Comparison of ENCODE assay signal across 8 mouse cellular contexts in genomic region chr17:25222504-25222940, GRCm38 (mm10). TPM values are rescaled to one million over a fixed set of nuclear protein-coding genes. Genes with fewer than 3 reads are reported as not detected.
DNase-seq lines count a peak whose midpoint lies in the region; ATAC-seq and TF ChIP-seq lines count a peak whose summit lies in the region.
"Not testable (repeated sequence)": the region's sequence is repeated elsewhere in the genome, so short reads cannot be mapped to it uniquely, and the experiment has no call there.

No protein-coding gene starts in this region.

- H3K9me3 ChIP-seq in CH12.LX (replicated peaks; ENCODE audit: low read length); erythroblast, embryonic 14.5 days (ENCODE audit: control insufficient read depth, low read length); heart, embryonic 16.5 days (replicated peaks; ENCODE audit: control insufficient read depth, low read length); kidney, embryonic 16.5 days (ENCODE audit: low read length); neural tube, embryonic 13.5 days: not testable (repeated sequence)

- in situ Hi-C loops in CH12.LX (cut with MboI; ENCODE audit: low pct_ligation_motif_present, low pct_unique_long_range_greater_than_20kb, low sequenced_read_pairs) = not testable (repeated sequence)

- dilution Hi-C loops in CH12.LX (cut with MboI; ENCODE audit: extremely low pct_ligation_motif_present, extremely low pct_unique_long_range_greater_than_20kb, low sequenced_read_pairs) = not testable (repeated sequence)

- H3K27ac ChIP-seq in CH12.LX (ENCODE audit: insufficient read depth, low read depth) = peak overlapping the region; percentile 94
- peak overlapping the region; percentile 65 for H3K27ac ChIP-seq in heart, embryonic 16.5 days (ENCODE audit: low read length)
- H3K27ac ChIP-seq in kidney, embryonic 16.5 days (ENCODE audit: low read length); neural tube, embryonic 13.5 days (replicated peaks): not testable (repeated sequence)

- 20% methylated on average over 9 of the region's 28 CpGs for WGBS in heart, embryonic 16.5 days
- 17% methylated on average over 14 of the region's 28 CpGs for WGBS in kidney, embryonic 16.5 days
- WGBS in lung, adult 2 months = 29% methylated on average over 17 of the region's 28 CpGs
- WGBS in neural tube, embryonic 13.5 days = 11% methylated on average over 17 of the region's 28 CpGs

- TF ChIP-seq EP300 in CH12.LX (IDR thresholded peaks at IDR 0.05; ENCODE audit: low read length) = peak; percentile 39; the same call in 1 of the 2 replicates

- peak overlapping the region; percentile 61 to 71 (median 61) for H3K4me3 ChIP-seq in CH12.LX (replicated peaks in 1 of 3; ENCODE audit: low read depth in 2 of 3, low read length in 2 of 3, poor library complexity in 1 of 3)
- H3K4me3 ChIP-seq in erythroblast, embryonic 14.5 days (replicated peaks) = peak overlapping the region; percentile 68
- H3K4me3 ChIP-seq in heart, embryonic 16.5 days (ENCODE audit: low read length) = peak overlapping the region; percentile 55
- peak overlapping the region; percentile 52 for H3K4me3 ChIP-seq in kidney, embryonic 16.5 days (ENCODE audit: low read length)
- H3K4me3 ChIP-seq in lung, adult 2 months (replicated peaks; ENCODE audit: extremely low read depth, low read depth, low read length) = not testable (repeated sequence)
- peak overlapping the region; percentile 36 for H3K4me3 ChIP-seq in neural tube, embryonic 13.5 days

- TF ChIP-seq POLR2A in CH12.LX (IDR thresholded peaks at IDR 0.05; ENCODE audit: low read depth, low read length); lung, adult 2 months (IDR thresholded peaks at IDR 0.05; ENCODE audit: borderline replicate concordance, extremely low read depth, low read depth, low read length): not testable (repeated sequence)

- TF ChIP-seq CTCF in CH12.LX (conservative IDR thresholded peaks at IDR 0.05 in 1 of 2, IDR thresholded peaks at IDR 0.05 in 1 of 2; ENCODE audit: low read depth in 2 of 2, low read length in 2 of 2); lung, adult 2 months (IDR thresholded peaks at IDR 0.05; ENCODE audit: insufficient read depth, low read length): not testable (repeated sequence)

- H3K79me2 ChIP-seq in CH12.LX (replicated peaks; ENCODE audit: control insufficient read depth, extremely low read depth, insufficient read depth, poor library complexity, severe bottlenecking) = peaks cover 11% of the 10 kb centered on the region

- H3K36me3 ChIP-seq in CH12.LX (replicated peaks in 1 of 2; ENCODE audit: control insufficient read depth in 1 of 2, insufficient read depth in 1 of 2, low read length in 1 of 2) = peaks cover 29 to 56% of the 10 kb centered on the region in 2 experiments
- H3K36me3 ChIP-seq in erythroblast, embryonic 14.5 days (ENCODE audit: control insufficient read depth) = peaks cover 50% of the 10 kb centered on the region
- not testable (repeated sequence) for H3K36me3 ChIP-seq in heart, embryonic 16.5 days (ENCODE audit: control insufficient read depth, insufficient read depth)
- H3K36me3 ChIP-seq in kidney, embryonic 16.5 days (ENCODE audit: insufficient read depth, low read length) = peaks cover 14% of the 10 kb centered on the region; the same call in 1 of the 2 replicates
- H3K36me3 ChIP-seq in neural tube, embryonic 13.5 days = peaks cover 45% of the 10 kb centered on the region

- not testable (repeated sequence) for TF ChIP-seq RAD21 in CH12.LX (IDR thresholded peaks at IDR 0.05; ENCODE audit: low read depth, low read length)

- peak overlapping the region; percentile 85 for H3K9ac ChIP-seq in CH12.LX (ENCODE audit: insufficient read depth, low read depth)
- peak overlapping the region; percentile 55; the same call in 1 of the 2 replicates for H3K9ac ChIP-seq in heart, embryonic 16.5 days (ENCODE audit: low read length)
- not testable (repeated sequence) for H3K9ac ChIP-seq in kidney, embryonic 16.5 days (replicated peaks; ENCODE audit: low read length)
- peak overlapping the region; percentile 46; the same call in 1 of the 2 replicates for H3K9ac ChIP-seq in neural tube, embryonic 13.5 days

- ATAC-seq in heart, embryonic 16.5 days (replicated peaks; ENCODE audit: extremely low read depth, insufficient read depth, low FRiP score) = peak; percentile 50; the same call in 1 of the 2 replicates
- peak; percentile 86 for ATAC-seq in kidney, embryonic 16.5 days (ENCODE audit: low FRiP score, low TSS enrichment)
- peak; percentile 88 for ATAC-seq in neural tube, embryonic 13.5 days (ENCODE audit: low read depth)

- not testable (repeated sequence) for H3K27me3 ChIP-seq in CH12.LX (replicated peaks); erythroblast, embryonic 14.5 days (ENCODE audit: control insufficient read depth); heart, embryonic 16.5 days (ENCODE audit: control insufficient read depth, insufficient read depth, low read length); kidney, embryonic 16.5 days (ENCODE audit: insufficient read depth, low read length); neural tube, embryonic 13.5 days

- peaks cover 27 to 63% of the 10 kb centered on the region in 2 experiments for H3K4me1 ChIP-seq in CH12.LX (ENCODE audit: control insufficient read depth in 1 of 2, insufficient read depth in 2 of 2)
- H3K4me1 ChIP-seq in erythroblast, embryonic 14.5 days (ENCODE audit: control insufficient read depth) = peaks cover 67% of the 10 kb centered on the region
- not testable (repeated sequence) for H3K4me1 ChIP-seq in heart, embryonic 16.5 days (ENCODE audit: control insufficient read depth, insufficient read depth, low read length); kidney, embryonic 16.5 days (ENCODE audit: insufficient read depth, low read length)
- peaks cover 11% of the 10 kb centered on the region for H3K4me1 ChIP-seq in lung, adult 2 months (ENCODE audit: control insufficient read depth, insufficient read depth, low read length)
- H3K4me1 ChIP-seq in neural tube, embryonic 13.5 days (replicated peaks) = peaks cover 19% of the 10 kb centered on the region

- peak overlapping the region; percentile 93 for H3K4me2 ChIP-seq in CH12.LX (ENCODE audit: insufficient read depth, low read depth, poor library complexity, severe bottlenecking)
- H3K4me2 ChIP-seq in heart, embryonic 16.5 days (ENCODE audit: low read depth, low read length) = peak overlapping the region; percentile 83
- peak overlapping the region; percentile 79 for H3K4me2 ChIP-seq in kidney, embryonic 16.5 days (replicated peaks; ENCODE audit: low read depth, low read length)
- H3K4me2 ChIP-seq in neural tube, embryonic 13.5 days = peak overlapping the region; percentile 58

- peak; percentile 68 for DNase-seq in CH12.LX (ENCODE audit: extremely low read depth)
- DNase-seq in cerebellum, adult 11 months = peak; percentile 61
- DNase-seq in lung, adult 2 months = peak; percentile 18
- DNase-seq in thymus, postnatal 0 days (ENCODE audit: low spot score) = peak; percentile 77

RNA-seq across cellular contexts. Expression of gene Gnptg, which starts 17.4 kb away (rescaled TPM):
- total RNA-seq in CH12.LX (2012; rRNA removed) (24.0 and 27.0 TPM in 2 replicates), CH12.LX (2014; rRNA removed) (20.7 and 22.1 TPM in 2 replicates)
- 24.5 and 28.0 TPM in 2 replicates for polyA plus RNA-seq in CH12.LX (2012; ENCODE audit: insufficient read length, low read depth)
- 1.3 and 2.1 TPM in 2 replicates for polyA plus RNA-seq in erythroblast, embryonic 14.5 days (2012)
- polyA plus RNA-seq in heart, embryonic 16.5 days (2015; fragmentation: Nextera tagmentation; extraction: Ambion mirVana) = 23.8 and 25.7 TPM in 2 replicates
- polyA plus RNA-seq in kidney, embryonic 16.5 days (2015; fragmentation: Nextera tagmentation; extraction: Ambion mirVana) = 51.2 and 56.6 TPM in 2 replicates
- polyA plus RNA-seq in lung, adult 2 months (2012; rRNA removed) = 46.3 and 55.6 TPM in 2 replicates
- 72.4 and 90.8 TPM in 2 replicates for polyA plus RNA-seq in neural tube, embryonic 13.5 days (2015; fragmentation: Nextera tagmentation; extraction: Ambion mirVana)
- polyA plus RNA-seq in thymus, postnatal 0 days (2015; fragmentation: Nextera tagmentation; extraction: Ambion mirVana) = 60.4 and 61.6 TPM in 2 replicates

RNA-seq across cellular contexts. Expression of gene Tsr3, which starts 17.4 kb away (rescaled TPM):
- total RNA-seq in CH12.LX (2012; rRNA removed) (38.7 and 40.0 TPM in 2 replicates), CH12.LX (2014; rRNA removed) (38.3 and 40.8 TPM in 2 replicates)
- polyA plus RNA-seq in CH12.LX (2012; ENCODE audit: insufficient read length, low read depth) = 42.3 and 52.8 TPM in 2 replicates
- polyA plus RNA-seq in erythroblast, embryonic 14.5 days (2012) = 1.5 and 2.2 TPM in 2 replicates
- 26.9 and 31.0 TPM in 2 replicates for polyA plus RNA-seq in heart, embryonic 16.5 days (2015; fragmentation: Nextera tagmentation; extraction: Ambion mirVana)
- polyA plus RNA-seq in kidney, embryonic 16.5 days (2015; fragmentation: Nextera tagmentation; extraction: Ambion mirVana) = 49.7 and 51.6 TPM in 2 replicates
- 16.9 TPM in 2 replicates for polyA plus RNA-seq in lung, adult 2 months (2012; rRNA removed)
- 62.1 and 62.3 TPM in 2 replicates for polyA plus RNA-seq in neural tube, embryonic 13.5 days (2015; fragmentation: Nextera tagmentation; extraction: Ambion mirVana)
- polyA plus RNA-seq in thymus, postnatal 0 days (2015; fragmentation: Nextera tagmentation; extraction: Ambion mirVana) = 73.5 and 74.0 TPM in 2 replicates

RNA-seq across cellular contexts. Expression of gene Baiap3, which starts 33.6 kb away (rescaled TPM):
- total RNA-seq in CH12.LX (2012; rRNA removed) (0.08 and 0.21 TPM in 2 replicates), CH12.LX (2014; rRNA removed) (not detected in 2 replicates)
- 0.19 and 0.25 TPM in 2 replicates for polyA plus RNA-seq in CH12.LX (2012; ENCODE audit: insufficient read length, low read depth)
- polyA plus RNA-seq in erythroblast, embryonic 14.5 days (2012) = not detected in 2 replicates
- 1.4 and 2.5 TPM in 2 replicates for polyA plus RNA-seq in heart, embryonic 16.5 days (2015; fragmentation: Nextera tagmentation; extraction: Ambion mirVana)
- 2.0 and 2.3 TPM in 2 replicates for polyA plus RNA-seq in kidney, embryonic 16.5 days (2015; fragmentation: Nextera tagmentation; extraction: Ambion mirVana)
- polyA plus RNA-seq in lung, adult 2 months (2012; rRNA removed) = 23.8 and 28.3 TPM in 2 replicates
- 3.7 and 3.8 TPM in 2 replicates for polyA plus RNA-seq in neural tube, embryonic 13.5 days (2015; fragmentation: Nextera tagmentation; extraction: Ambion mirVana)
- polyA plus RNA-seq in thymus, postnatal 0 days (2015; fragmentation: Nextera tagmentation; extraction: Ambion mirVana) = 28.9 and 32.5 TPM in 2 replicates

RNA-seq across cellular contexts. Expression of gene Unkl, which starts 34.3 kb away (rescaled TPM):
- total RNA-seq in CH12.LX (2012; rRNA removed) (11.4 and 12.0 TPM in 2 replicates), CH12.LX (2014; rRNA removed) (14.3 and 14.7 TPM in 2 replicates)
- polyA plus RNA-seq in CH12.LX (2012; ENCODE audit: insufficient read length, low read depth) = 14.6 and 17.2 TPM in 2 replicates
- 5.5 and 5.8 TPM in 2 replicates for polyA plus RNA-seq in erythroblast, embryonic 14.5 days (2012)
- 5.4 and 6.1 TPM in 2 replicates for polyA plus RNA-seq in heart, embryonic 16.5 days (2015; fragmentation: Nextera tagmentation; extraction: Ambion mirVana)
- polyA plus RNA-seq in kidney, embryonic 16.5 days (2015; fragmentation: Nextera tagmentation; extraction: Ambion mirVana) = 10.4 and 10.9 TPM in 2 replicates
- polyA plus RNA-seq in lung, adult 2 months (2012; rRNA removed) = 29.8 and 32.0 TPM in 2 replicates
- polyA plus RNA-seq in neural tube, embryonic 13.5 days (2015; fragmentation: Nextera tagmentation; extraction: Ambion mirVana) = 9.3 and 11.0 TPM in 2 replicates
- polyA plus RNA-seq in thymus, postnatal 0 days (2015; fragmentation: Nextera tagmentation; extraction: Ambion mirVana) = 12.4 and 13.9 TPM in 2 replicates

RNA-seq across cellular contexts. Expression of gene BC003965, which starts 38.2 kb away (rescaled TPM):
- total RNA-seq in CH12.LX (2012; rRNA removed) (18.7 and 22.3 TPM in 2 replicates), CH12.LX (2014; rRNA removed) (24.7 and 25.4 TPM in 2 replicates)
- 24.9 and 25.1 TPM in 2 replicates for polyA plus RNA-seq in CH12.LX (2012; ENCODE audit: insufficient read length, low read depth)
- polyA plus RNA-seq in erythroblast, embryonic 14.5 days (2012) = 2.0 and 2.1 TPM in 2 replicates
- polyA plus RNA-seq in heart, embryonic 16.5 days (2015; fragmentation: Nextera tagmentation; extraction: Ambion mirVana) = 27.0 and 29.6 TPM in 2 replicates
- polyA plus RNA-seq in kidney, embryonic 16.5 days (2015; fragmentation: Nextera tagmentation; extraction: Ambion mirVana) = 34.4 and 35.6 TPM in 2 replicates
- polyA plus RNA-seq in lung, adult 2 months (2012; rRNA removed) = 9.4 and 10.2 TPM in 2 replicates
- polyA plus RNA-seq in neural tube, embryonic 13.5 days (2015; fragmentation: Nextera tagmentation; extraction: Ambion mirVana) = 32.6 and 32.7 TPM in 2 replicates
- 34.4 and 34.5 TPM in 2 replicates for polyA plus RNA-seq in thymus, postnatal 0 days (2015; fragmentation: Nextera tagmentation; extraction: Ambion mirVana)

Comparison
In these comparisons a context has a peak if more than half of its experiments do, and no peak if none do; other contexts are left out.
1. DNase-seq: peak in every context shown above with its lines; median percentile 77 in thymus, postnatal 0 days; 68 in CH12.LX; 61 in cerebellum, adult 11 months; 18 in lung, adult 2 months.